In the genomic region with DNA sequence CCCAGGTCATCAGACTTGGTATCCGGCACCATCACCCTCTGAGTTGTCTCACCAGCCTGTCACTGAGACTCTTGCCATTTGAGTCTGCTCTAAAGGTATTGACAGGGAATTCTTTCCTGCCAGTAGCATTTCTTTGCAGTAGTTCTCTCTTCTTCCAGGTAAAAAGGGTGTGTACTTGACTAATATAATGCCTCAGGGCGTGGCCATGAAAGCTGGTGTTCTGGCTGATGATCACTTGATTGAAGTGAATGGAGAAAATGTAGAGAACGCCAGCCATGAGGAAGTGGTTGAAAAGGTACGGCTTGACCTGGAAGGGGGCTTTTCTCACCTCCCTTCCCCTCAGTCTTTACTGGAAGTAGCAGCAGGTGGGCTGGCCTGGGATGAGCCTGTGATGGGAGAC, we compare ENCODE assay signal across 27 mouse cellular contexts. TPM values are rescaled to one million over a fixed set of nuclear protein-coding genes. Genes with fewer than 3 reads are reported as not detected.
"Had no signal": no experiment of that assay in that cellular context is flagged by ENCODE, and none has a peak within 500 bp of the region (broad histone marks: within the 10 kb centered on the region; RNA-seq: fewer than 3 reads in every experiment).

No protein-coding gene starts in this region.

- H3K4me2 ChIP-seq: kidney, embryonic 15.5 days; liver, embryonic 13.5 days; midbrain, embryonic 12.5 days; midbrain, embryonic 15.5 days; neural tube, embryonic 13.5 days; stomach, embryonic 15.5 days had no signal

- H3K36me3 ChIP-seq: kidney, embryonic 15.5 days; liver, embryonic 13.5 days; midbrain, embryonic 12.5 days; midbrain, embryonic 15.5 days; neural tube, embryonic 13.5 days; stomach, embryonic 15.5 days had no signal

- H3K4me1 ChIP-seq: kidney, embryonic 15.5 days; liver, embryonic 13.5 days; midbrain, embryonic 12.5 days; midbrain, embryonic 15.5 days; neural tube, embryonic 13.5 days; stomach, embryonic 15.5 days had no signal

- H3K9ac ChIP-seq: kidney, embryonic 15.5 days; liver, embryonic 13.5 days; midbrain, embryonic 12.5 days; midbrain, embryonic 15.5 days; neural tube, embryonic 13.5 days; stomach, embryonic 15.5 days had no signal

- H3K27me3 ChIP-seq: kidney, embryonic 15.5 days; liver, embryonic 13.5 days; midbrain, embryonic 12.5 days; midbrain, embryonic 15.5 days; neural tube, embryonic 13.5 days; stomach, embryonic 15.5 days had no signal

- H3K4me3 ChIP-seq: kidney, embryonic 15.5 days; layer of hippocampus, adult 2 months; liver, embryonic 13.5 days; midbrain, embryonic 12.5 days; midbrain, embryonic 15.5 days; myocyte; neural tube, embryonic 13.5 days; stomach, embryonic 15.5 days had no signal

- ATAC-seq: midbrain, embryonic 15.5 days had no signal

- H3K27ac ChIP-seq: kidney, embryonic 15.5 days; layer of hippocampus, adult 2 months; liver, embryonic 13.5 days; midbrain, embryonic 12.5 days; midbrain, embryonic 15.5 days; neural tube, embryonic 13.5 days; stomach, embryonic 15.5 days had no signal

- H3K9me3 ChIP-seq: kidney, embryonic 15.5 days; liver, embryonic 13.5 days; midbrain, embryonic 12.5 days; midbrain, embryonic 15.5 days; neural tube, embryonic 13.5 days; stomach, embryonic 15.5 days had no signal

- DNase-seq: kidney, adult 8-10 months; kidney, postnatal 10 days; layer of hippocampus, adult 9-11 months; liver, embryonic 13.5 days; lung, adult 2 months; lung, postnatal 14 days; retina, postnatal 1 day; right cerebral cortex, postnatal 25 days; spleen, adult 18-20 months; thymus, postnatal 25 days had no signal

RNA-seq across cellular contexts. Expression of gene Cd160, which starts 25.2 kb away (rescaled TPM):
- total RNA-seq: layer of hippocampus, adult 2 months; layer of hippocampus, postnatal 25 days; left cerebral cortex, adult 18-20 months; left cerebral cortex, postnatal 25 days had no signal
- polyA plus RNA-seq: testis, adult 2 months had no signal

RNA-seq across cellular contexts. Expression of gene Pdzk1, which starts 25.3 kb away (rescaled TPM):
- total RNA-seq: megakaryocyte progenitor cell, adult 5-6 weeks; megakaryocyte-erythroid progenitor cell, adult 5-6 weeks; monocyte, adult 5-6 weeks had no signal
- polyA plus RNA-seq: limb, embryonic 11.5 days; lung, embryonic 16.5 days; midbrain, embryonic 12.5 days had no signal

RNA-seq across cellular contexts. Expression of gene Gja5, which starts 50.1 kb away (rescaled TPM):
- total RNA-seq: megakaryocyte progenitor cell, adult 5-6 weeks; megakaryocyte-erythroid progenitor cell, adult 5-6 weeks; monocyte, adult 5-6 weeks; neutrophil, adult 5-6 weeks had no signal
